Mouse (Mus musculus) heart, adult 2 months (tissue): ENCODE data around the gene Sf3b6.

Source experiments
- CTCF ChIP-seq: fragments of 200-600 bp; IDR thresholded peaks from 2 replicates; pipeline ENCODE4 v1.8.1; 2022; ENCODE audit warnings: antibody characterized with exemption, mild to moderate bottlenecking, moderate library complexity
- EP300 ChIP-seq: fragments of 200-500 bp; IDR thresholded peaks from 2 replicates; pipeline ENCODE4 v1.6.1; 2011; ENCODE audit warnings: low read depth, low read length, control low read depth; ENCODE audit not compliant: insufficient read depth
- POLR2A ChIP-seq: fragments of 200-500 bp; IDR thresholded peaks from 2 replicates; pipeline ENCODE4 v1.6.1; 2011; ENCODE audit warnings: mild to moderate bottlenecking, low read depth, low read length, control low read depth; ENCODE audit not compliant: insufficient read depth

DNA sequence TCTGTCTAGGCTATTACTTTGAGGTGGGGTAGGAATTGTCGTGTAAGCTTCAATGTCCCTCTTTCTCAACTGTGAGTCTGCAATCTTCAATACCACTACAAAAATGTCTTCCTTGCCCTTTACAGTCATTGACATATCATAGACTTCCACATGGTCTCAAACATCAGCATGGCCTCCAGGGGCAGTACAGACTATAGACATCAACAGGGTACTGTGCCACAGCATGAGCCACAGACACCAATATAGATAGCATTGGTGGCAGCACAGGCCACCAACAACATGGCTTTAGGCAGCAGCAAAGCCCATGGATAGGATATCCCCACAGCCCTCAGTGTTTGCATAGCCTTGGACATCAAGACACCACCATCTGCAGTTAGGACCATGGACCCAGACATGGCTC, 36.1 kb upstream of the Sf3b6 start:
- TF ChIP-seq POLR2A (no peak), CTCF (no peak), EP300 (no peak)
